Mouse (Mus musculus): Measurements from ENCODE around the gene Arhgef33. TPM values are rescaled to one million over a fixed set of nuclear protein-coding genes. Genes with fewer than 3 reads are reported as not detected.

Arhgef33 gene
- total and polyA plus RNA-seq, 3 experiments: 0.06 to 0.18 TPM; not detected in 1

DNA sequence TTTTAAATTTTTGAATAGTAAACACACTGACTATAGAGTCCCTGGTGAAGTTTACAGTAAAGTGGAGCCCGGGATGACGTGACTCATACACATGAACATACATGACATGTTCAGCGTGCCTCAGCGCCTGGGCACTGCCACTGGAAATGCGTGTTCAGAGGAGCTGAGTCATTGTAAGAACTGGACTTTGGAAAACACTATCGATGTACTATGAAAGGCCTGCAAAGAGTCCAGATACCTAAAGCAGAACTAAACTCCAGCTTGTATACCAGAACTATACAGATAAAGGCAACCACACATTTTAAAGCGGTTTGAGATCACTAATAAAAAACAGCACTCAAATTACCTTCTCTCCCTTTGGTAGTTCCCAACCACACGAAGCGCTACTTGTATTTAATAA, 124.8 kb downstream of the Arhgef33 start:
- peaks cover 10% of the 10 kb centered on the region for H3K36me3 ChIP-seq (ENCODE audit: control insufficient read depth, insufficient read depth, low read length)
- peaks cover 8% of the 10 kb centered on the region for H3K4me1 ChIP-seq (ENCODE audit: control insufficient read depth, insufficient read depth, low read length)
- no peaks in the 10 kb centered on the region for H3K27me3 ChIP-seq (ENCODE audit: control insufficient read depth, insufficient read depth, low read length)
- no peak for TF ChIP-seq EP300 (IDR thresholded peaks at IDR 0.05; ENCODE audit: insufficient read depth, low read depth, low read length)
- no peak for TF ChIP-seq POLR2A (IDR thresholded peaks at IDR 0.05; ENCODE audit: insufficient read depth, low read depth, low read length)
- no peak for TF ChIP-seq CTCF (IDR thresholded peaks at IDR 0.05)
- no peak overlapping the region for H3K4me3 ChIP-seq
- no peaks in the 10 kb centered on the region for H3K79me2 ChIP-seq (replicated peaks; ENCODE audit: control insufficient read depth, insufficient read depth, low read length)
- DNase-seq: no peak
- no peak overlapping the region for H3K9ac ChIP-seq (ENCODE audit: low read depth, low read length)
- WGBS: 81% methylated on average over 9 of the region's 9 CpGs
- peak overlapping the region; percentile 38; the same call in 1 of the 2 replicates for H3K27ac ChIP-seq
- intact Hi-C loops (cut with DNase I): loop anchor here (2.0 kb wide), 1 partner anchor 47 kb away; no protein-coding TSS in a partner anchor

DNA sequence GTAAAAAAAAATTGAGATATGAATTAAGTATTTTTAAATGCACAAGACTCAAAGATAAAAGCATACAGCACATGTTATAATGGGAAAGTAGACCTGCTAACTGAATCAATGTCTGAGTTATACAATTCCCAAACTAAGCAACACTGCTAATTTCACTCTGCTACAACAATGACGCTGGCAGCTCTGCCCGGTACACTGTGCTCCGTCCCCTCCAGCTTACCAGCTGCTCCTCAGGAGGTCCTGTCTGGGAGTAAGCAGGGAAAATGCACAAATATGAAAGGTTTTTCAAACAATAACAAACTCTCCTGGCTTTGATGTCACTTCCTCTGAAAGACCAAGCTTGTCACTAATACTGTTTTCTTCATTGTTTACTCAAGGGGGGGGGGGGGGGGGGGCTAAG, 127.2 kb downstream of the Arhgef33 start:
- intact Hi-C loops (cut with DNase I): no loop called here
- peak overlapping the region; percentile 22; the same call in 1 of the 2 replicates for H3K4me3 ChIP-seq
- H3K27me3 ChIP-seq (ENCODE audit: control insufficient read depth, insufficient read depth, low read length): no peaks in the 10 kb centered on the region
- H3K79me2 ChIP-seq (replicated peaks; ENCODE audit: control insufficient read depth, insufficient read depth, low read length): no peaks in the 10 kb centered on the region
- WGBS: 58% methylated on average over 3 of the region's 3 CpGs
- no peak overlapping the region for H3K9ac ChIP-seq (ENCODE audit: low read depth, low read length)
- TF ChIP-seq CTCF (IDR thresholded peaks at IDR 0.05) (no peak), POLR2A (IDR thresholded peaks at IDR 0.05; ENCODE audit: insufficient read depth, low read depth, low read length) (peak; percentile 61), EP300 (IDR thresholded peaks at IDR 0.05; ENCODE audit: insufficient read depth, low read depth, low read length) (0 out of 2 replicates have a peak, but pooled peaks have one; percentile 27)
- H3K4me1 ChIP-seq (ENCODE audit: control insufficient read depth, insufficient read depth, low read length): no peaks in the 10 kb centered on the region; the same call in 1 of the 2 replicates
- DNase-seq: no peak
- H3K36me3 ChIP-seq (ENCODE audit: control insufficient read depth, insufficient read depth, low read length): peaks cover 6% of the 10 kb centered on the region
- H3K27ac ChIP-seq: peak overlapping the region; percentile 54

DNA sequence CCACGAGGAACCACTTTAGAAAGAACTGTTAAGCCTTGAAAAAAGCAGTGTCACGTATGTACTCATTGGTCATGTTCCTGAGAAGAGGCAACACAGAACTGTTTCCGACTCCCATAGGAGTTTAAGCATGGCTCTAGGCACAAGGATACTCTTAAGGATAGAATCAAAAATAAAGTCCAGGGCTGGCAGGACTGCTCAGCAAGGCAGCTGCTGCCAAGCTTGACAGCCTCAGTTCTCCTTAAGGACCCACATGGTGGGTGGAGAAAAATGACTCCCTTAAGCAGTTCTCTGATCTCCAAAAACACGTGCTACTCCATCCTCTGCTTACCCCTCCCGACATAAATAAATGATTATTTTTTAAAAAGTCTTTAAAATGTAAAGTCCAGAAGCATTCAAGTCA, 128.5 kb downstream of the Arhgef33 start:
- no peak overlapping the region; the same call in 1 of the 2 replicates for H3K27ac ChIP-seq
- no peaks in the 10 kb centered on the region; the same call in 1 of the 2 replicates for H3K4me1 ChIP-seq (ENCODE audit: control insufficient read depth, insufficient read depth, low read length)
- no peak overlapping the region for H3K9ac ChIP-seq (ENCODE audit: low read depth, low read length)
- TF ChIP-seq CTCF (IDR thresholded peaks at IDR 0.05): no peak
- no peak for TF ChIP-seq EP300 (IDR thresholded peaks at IDR 0.05; ENCODE audit: insufficient read depth, low read depth, low read length)
- no peak for TF ChIP-seq POLR2A (IDR thresholded peaks at IDR 0.05; ENCODE audit: insufficient read depth, low read depth, low read length)
- no peak overlapping the region for H3K4me3 ChIP-seq
- H3K27me3 ChIP-seq (ENCODE audit: control insufficient read depth, insufficient read depth, low read length): no peaks in the 10 kb centered on the region
- no peak for DNase-seq
- intact Hi-C loops (cut with DNase I): no loop called here
- WGBS: 68% methylated on average over 5 of the region's 5 CpGs
- H3K36me3 ChIP-seq (ENCODE audit: control insufficient read depth, insufficient read depth, low read length): peaks cover 6% of the 10 kb centered on the region
- H3K79me2 ChIP-seq (replicated peaks; ENCODE audit: control insufficient read depth, insufficient read depth, low read length): no peaks in the 10 kb centered on the region

DNA sequence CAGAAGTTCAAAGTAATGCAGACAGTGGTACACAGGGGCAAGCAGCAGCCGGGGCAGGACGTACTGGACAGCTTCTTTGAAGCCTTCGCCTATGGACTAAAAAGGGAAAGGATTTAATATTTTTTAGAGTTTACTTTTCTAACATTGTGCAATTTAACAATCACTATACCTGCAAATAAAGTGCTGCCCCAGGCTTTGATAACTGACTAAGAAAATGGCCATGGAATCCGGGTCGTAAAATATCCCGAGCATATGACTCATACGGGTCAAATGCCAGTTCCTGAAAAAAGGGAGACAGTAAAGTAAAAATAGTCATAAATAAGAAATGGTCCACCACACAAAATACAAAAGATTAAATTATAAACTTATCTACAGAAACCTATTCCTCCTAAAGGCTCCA, 138.2 kb downstream of the Arhgef33 start:
- 77% methylated on average over 7 of the region's 7 CpGs for whole genome bisulfite sequencing
- H3K9ac ChIP-seq (ENCODE audit: low read depth, low read length): no peak overlapping the region
- no peak overlapping the region for H3K4me3 ChIP-seq
- no peak for DNase-seq
- intact Hi-C loops (cut with DNase I): no loop called here
- TF ChIP-seq POLR2A (IDR thresholded peaks at IDR 0.05; ENCODE audit: insufficient read depth, low read depth, low read length) (no peak), CTCF (IDR thresholded peaks at IDR 0.05) (no peak), EP300 (IDR thresholded peaks at IDR 0.05; ENCODE audit: insufficient read depth, low read depth, low read length) (no peak)
- peaks cover 4% of the 10 kb centered on the region; the same call in 1 of the 2 replicates for H3K36me3 ChIP-seq (ENCODE audit: control insufficient read depth, insufficient read depth, low read length)
- no peaks in the 10 kb centered on the region for H3K79me2 ChIP-seq (replicated peaks; ENCODE audit: control insufficient read depth, insufficient read depth, low read length)
- H3K27ac ChIP-seq: no peak overlapping the region
- H3K4me1 ChIP-seq (ENCODE audit: control insufficient read depth, insufficient read depth, low read length): no peaks in the 10 kb centered on the region
- H3K27me3 ChIP-seq (ENCODE audit: control insufficient read depth, insufficient read depth, low read length): no peaks in the 10 kb centered on the region

DNA sequence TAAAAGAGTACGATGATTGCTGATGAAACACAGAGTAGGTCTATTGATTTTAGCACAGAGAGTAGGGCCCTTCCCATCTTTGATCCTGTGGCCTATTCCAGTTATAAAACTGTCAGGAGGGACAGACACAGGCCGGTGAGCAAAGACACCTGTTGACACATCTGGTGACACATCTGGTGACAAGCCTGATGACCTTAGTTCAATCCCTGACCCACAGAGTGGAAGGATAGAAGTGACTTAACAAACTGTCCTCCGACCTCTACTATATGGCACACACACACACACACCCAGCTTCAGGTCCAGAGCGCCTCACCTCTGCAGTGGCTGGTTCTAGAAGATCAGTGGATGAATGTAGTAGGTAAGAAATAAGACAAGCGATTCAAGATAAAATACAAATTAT, 139.3 kb downstream of the Arhgef33 start:
- no peaks in the 10 kb centered on the region for H3K79me2 ChIP-seq (replicated peaks; ENCODE audit: control insufficient read depth, insufficient read depth, low read length)
- H3K27ac ChIP-seq: no peak overlapping the region
- H3K4me3 ChIP-seq: no peak overlapping the region
- TF ChIP-seq POLR2A (IDR thresholded peaks at IDR 0.05; ENCODE audit: insufficient read depth, low read depth, low read length) (no peak), CTCF (IDR thresholded peaks at IDR 0.05) (no peak), EP300 (IDR thresholded peaks at IDR 0.05; ENCODE audit: insufficient read depth, low read depth, low read length) (no peak)
- intact Hi-C loops (cut with DNase I): no loop called here
- no peak for DNase-seq
- no peaks in the 10 kb centered on the region; the same call in 1 of the 2 replicates for H3K4me1 ChIP-seq (ENCODE audit: control insufficient read depth, insufficient read depth, low read length)
- no peaks in the 10 kb centered on the region for H3K27me3 ChIP-seq (ENCODE audit: control insufficient read depth, insufficient read depth, low read length)
- peaks cover 4% of the 10 kb centered on the region for H3K36me3 ChIP-seq (ENCODE audit: control insufficient read depth, insufficient read depth, low read length)
- 93% methylated on average over 5 of the region's 5 CpGs for WGBS
- no peak overlapping the region for H3K9ac ChIP-seq (ENCODE audit: low read depth, low read length)

Other genes starting within 250 kb of the Arhgef33 start
- gene Hnrnpll, start 245.1 kb upstream of the Arhgef33 start, total RNA-seq (2021): 10 to 100 TPM; 19.9 to 23.7 TPM
- gene Hnrnpll, start 245.1 kb upstream of the Arhgef33 start, polyA plus RNA-seq (2012; rRNA removed): 7.5 and 14.2 TPM in 2 replicates
- 10 to 100 TPM; 17.9 to 19.8 TPM for gene Galm, start 179.9 kb upstream of the Arhgef33 start, total RNA-seq (2021)
- 19.6 and 44.5 TPM in 2 replicates for gene Galm, start 179.9 kb upstream of the Arhgef33 start, polyA plus RNA-seq (2012; rRNA removed)
- 10 to 100 TPM; 38.5 to 44.5 TPM for gene Srsf7, start 100.1 kb upstream of the Arhgef33 start, total RNA-seq (2021)
- gene Srsf7, start 100.1 kb upstream of the Arhgef33 start, polyA plus RNA-seq (2012; rRNA removed): 27.4 and 49.5 TPM in 2 replicates
- gene Ttc39d, start 99.9 kb upstream of the Arhgef33 start, total RNA-seq (2021): under 1 TPM in 1 of 2 experiments, not detected in 1; 0.10 TPM
- 0.18 TPM in 2 replicates for gene Ttc39d, start 99.9 kb upstream of the Arhgef33 start, polyA plus RNA-seq (2012; rRNA removed)
- gene Gemin6, start 83.0 kb upstream of the Arhgef33 start, total RNA-seq (2021): 1 to 10 TPM; 3.6 to 4.4 TPM
- gene Gemin6, start 83.0 kb upstream of the Arhgef33 start, polyA plus RNA-seq (2012; rRNA removed): 2.3 and 4.9 TPM in 2 replicates
- 10 to 100 TPM; 15.4 to 15.6 TPM for gene Morn2, start 17.2 kb upstream of the Arhgef33 start, total RNA-seq (2021)
- gene Morn2, start 17.2 kb upstream of the Arhgef33 start, polyA plus RNA-seq (2012; rRNA removed): 9.1 and 9.5 TPM in 2 replicates
- gene Dhx57, start 16.9 kb upstream of the Arhgef33 start, total RNA-seq (2021): 1 to 10 TPM; 5.4 to 6.0 TPM
- 3.9 and 6.9 TPM in 2 replicates for gene Dhx57, start 16.9 kb upstream of the Arhgef33 start, polyA plus RNA-seq (2012; rRNA removed)
- not detected for gene Gm10190, start 66.1 kb downstream of the Arhgef33 start, total RNA-seq (2021)
- not detected in 2 replicates for gene Gm10190, start 66.1 kb downstream of the Arhgef33 start, polyA plus RNA-seq (2012; rRNA removed)
- gene Sos1, start 173.0 kb downstream of the Arhgef33 start, total RNA-seq (2021): 10 to 100 TPM; 11.2 to 13.1 TPM
- gene Sos1, start 173.0 kb downstream of the Arhgef33 start, polyA plus RNA-seq (2012; rRNA removed): 3.2 and 4.3 TPM in 2 replicates